Mouse (Mus musculus) stomach, embryonic 15.5 days (tissue): ENCODE data around the gene Prdm8. TPM values are rescaled to one million over a fixed set of nuclear protein-coding genes. Genes with fewer than 3 reads are reported as not detected.

ENCODE experiments used
- ATAC-seq: fragments of 200-750 bp; cut with Nextera tagmentation; 2 replicates; pipeline ENCODE4 v1.8.0; 2017; ENCODE audit warnings: low read depth, moderate number of reproducible peaks, moderate TSS enrichment; ENCODE audit not compliant: insufficient read depth, low FRiP score
- H3K27ac ChIP-seq: fragments of 300-500 bp; sonication (generic); 2 replicates; pipeline ENCODE4 v1.5.1; 2015; ENCODE audit warnings: mild to moderate bottlenecking, inconsistent platforms
- H3K27me3 ChIP-seq: fragments of 300-500 bp; sonication (generic); replicated peaks from 2 replicates; pipeline ENCODE4 v1.6.1; 2015; ENCODE audit warnings: inconsistent platforms
- H3K36me3 ChIP-seq: fragments of 300-500 bp; sonication (generic); 2 replicates; pipeline ENCODE4 v1.6.1; 2015; ENCODE audit warnings: inconsistent platforms
- H3K4me1 ChIP-seq: fragments of 300-500 bp; sonication (generic); 2 replicates; pipeline ENCODE4 v1.6.1; 2015; ENCODE audit warnings: inconsistent platforms
- H3K4me2 ChIP-seq: fragments of 300-500 bp; sonication (generic); 2 replicates; pipeline ENCODE4 v1.6.1; 2015; ENCODE audit warnings: mild to moderate bottlenecking, inconsistent platforms
- H3K4me3 ChIP-seq: fragments of 300-500 bp; sonication (generic); replicated peaks from 2 replicates; pipeline ENCODE4 v1.5.1; 2015; ENCODE audit warnings: inconsistent platforms
- H3K9ac ChIP-seq: fragments of 300-500 bp; sonication (generic); 2 replicates; pipeline ENCODE4 v1.6.1; 2015; ENCODE audit warnings: inconsistent platforms
- H3K9me3 ChIP-seq: fragments of 300-500 bp; sonication (generic); 2 replicates; pipeline ENCODE4 v1.6.1; 2016; ENCODE audit warnings: inconsistent platforms
- WGBS: fragments of 180-500 bp; shearing (Covaris S2); methylation state at CpG from one replicate; pipeline ENCODE4 v1.1.7; 2015; 5-methylcytosine and 5-hydroxymethylcytosine counted together
- polyA plus RNA-seq: library from polyadenylated mRNA; unstranded; fragments of >200 nt; fragmentation: Nextera tagmentation; extraction: Ambion mirVana; gene quantifications from 2 replicates; pipeline ENCODE4 v1.2.1, GENCODE M21; 2015

The Prdm8 gene
- polyA plus RNA-seq, result 0.10 TPM in 2 replicates

GRCm38 (mm10) chr5:98167180-98167824 lies at the start of gene Prdm8:
Gene Prdm8, plus strand, starts transcription at chr5:98167198.
- H3K36me3 ChIP-seq, result no peaks in the 10 kb centered on the region
- no peaks in the 10 kb centered on the region for H3K9me3 ChIP-seq
- H3K4me3 ChIP-seq, result peak within 1 kb of the TSS; percentile 43
- H3K4me1 ChIP-seq, result peaks cover 19% of the 10 kb centered on the region
- under 1% methylated on average over 49 of the region's 51 CpGs for WGBS
- H3K27ac ChIP-seq, result no peak within 1 kb of the TSS
- ATAC-seq, result peak; percentile 93
- H3K4me2 ChIP-seq, result peak within 1 kb of the TSS; percentile 77
- no peak within 1 kb of the TSS for H3K9ac ChIP-seq
- peaks cover 59% of the 10 kb centered on the region for H3K27me3 ChIP-seq

GRCm38 (mm10) chr5:98127074-98127473 lies 39.9 kb upstream of the Prdm8 start:
- 76% methylated on average over 3 of the region's 3 CpGs for WGBS
- Histone ChIP-seq H3K9me3 (no peaks in the 10 kb centered on the region), H3K4me3 (no peak overlapping the region), H3K9ac (no peak overlapping the region), H3K4me1 (no peaks in the 10 kb centered on the region), H3K27me3 (no peaks in the 10 kb centered on the region), H3K36me3 (no peaks in the 10 kb centered on the region), H3K4me2 (no peak overlapping the region), H3K27ac (no peak overlapping the region)
- ATAC-seq, result no peak

GRCm38 (mm10) chr5:98138545-98139296 lies 28.3 kb upstream of the Prdm8 start:
- Histone ChIP-seq H3K27ac (no peak overlapping the region), H3K4me2 (no peak overlapping the region), H3K36me3 (no peaks in the 10 kb centered on the region), H3K4me3 (no peak overlapping the region), H3K9me3 (no peaks in the 10 kb centered on the region), H3K27me3 (no peaks in the 10 kb centered on the region), H3K9ac (no peak overlapping the region), H3K4me1 (no peaks in the 10 kb centered on the region)
- ATAC-seq, result no peak
- WGBS, result 85% methylated on average over 14 of the region's 14 CpGs

- Histone ChIP-seq H3K27ac (no peak overlapping the region), H3K4me2 (no peak overlapping the region), H3K4me3 (no peak overlapping the region), H3K9me3 (no peaks in the 10 kb centered on the region), H3K36me3 (no peaks in the 10 kb centered on the region), H3K9ac (no peak overlapping the region), H3K27me3 (no peaks in the 10 kb centered on the region), H3K4me1 (no peaks in the 10 kb centered on the region)
- WGBS, result 76% methylated on average over 3 of the region's 3 CpGs
- ATAC-seq, result no peak
Measured at GRCm38 (mm10) chr5:98139297-98139660, 27.7 kb upstream of the Prdm8 start.

GRCm38 (mm10) chr5:98146895-98147294 lies 20.1 kb upstream of the Prdm8 start:
- WGBS, result 55% methylated on average over 3 of the region's 3 CpGs
- Histone ChIP-seq H3K4me2 (no peak overlapping the region), H3K27me3 (no peaks in the 10 kb centered on the region), H3K27ac (no peak overlapping the region), H3K4me3 (no peak overlapping the region), H3K36me3 (no peaks in the 10 kb centered on the region), H3K9ac (no peak overlapping the region), H3K9me3 (no peaks in the 10 kb centered on the region), H3K4me1 (no peaks in the 10 kb centered on the region)
- ATAC-seq, result no peak

- no peak overlapping the region for H3K4me3 ChIP-seq
- H3K36me3 ChIP-seq, result no peaks in the 10 kb centered on the region
- no peaks in the 10 kb centered on the region for H3K9me3 ChIP-seq
- peaks cover 47% of the 10 kb centered on the region for H3K27me3 ChIP-seq
- 13% methylated on average over 15 of the region's 15 CpGs for WGBS
- H3K4me1 ChIP-seq, result peaks cover 19% of the 10 kb centered on the region
- no peak overlapping the region for H3K9ac ChIP-seq
- no peak overlapping the region for H3K27ac ChIP-seq
- H3K4me2 ChIP-seq, result no peak overlapping the region
- ATAC-seq, result no peak
Measured at GRCm38 (mm10) chr5:98166116-98166515, 882 bp upstream of the Prdm8 start.

- peaks cover 72% of the 10 kb centered on the region for H3K27me3 ChIP-seq
- peaks cover 19% of the 10 kb centered on the region for H3K4me1 ChIP-seq
- WGBS, result under 1% methylated on average over 37 of the region's 37 CpGs
- H3K36me3 ChIP-seq, result no peaks in the 10 kb centered on the region
- no peak overlapping the region for H3K9ac ChIP-seq
- H3K27ac ChIP-seq, result no peak overlapping the region
- H3K4me3 ChIP-seq, result peak overlapping the region; percentile 43
- H3K9me3 ChIP-seq, result no peaks in the 10 kb centered on the region
- peak overlapping the region; percentile 77 for H3K4me2 ChIP-seq
- no peak for ATAC-seq
Measured at GRCm38 (mm10) chr5:98168356-98169285, 1.6 kb downstream of the Prdm8 start.

GRCm38 (mm10) chr5:98169376-98170351 lies 2.7 kb downstream of the Prdm8 start:
- H3K4me2 ChIP-seq, result peak overlapping the region; percentile 77; the same call in 1 of the 2 replicates
- peaks cover 19% of the 10 kb centered on the region for H3K4me1 ChIP-seq
- no peaks in the 10 kb centered on the region for H3K36me3 ChIP-seq
- H3K9ac ChIP-seq, result no peak overlapping the region
- peaks cover 73% of the 10 kb centered on the region for H3K27me3 ChIP-seq
- no peaks in the 10 kb centered on the region for H3K9me3 ChIP-seq
- ATAC-seq, result no peak
- no peak overlapping the region for H3K27ac ChIP-seq
- WGBS, result 5% methylated on average over 30 of the region's 30 CpGs
- no peak overlapping the region; the same call in 1 of the 2 replicates for H3K4me3 ChIP-seq

GRCm38 (mm10) chr5:98171651-98172230 lies 4.7 kb downstream of the Prdm8 start:
- Histone ChIP-seq H3K9ac (no peak overlapping the region), H3K4me2 (no peak overlapping the region), H3K36me3 (no peaks in the 10 kb centered on the region), H3K4me1 (peaks cover 19% of the 10 kb centered on the region), H3K27ac (no peak overlapping the region), H3K27me3 (peaks cover 69% of the 10 kb centered on the region), H3K9me3 (no peaks in the 10 kb centered on the region), H3K4me3 (no peak overlapping the region)
- ATAC-seq, result no peak
- 14% methylated on average over 9 of the region's 9 CpGs for WGBS

- peaks cover 12% of the 10 kb centered on the region for H3K4me1 ChIP-seq
- H3K27ac ChIP-seq, result no peak overlapping the region
- H3K9ac ChIP-seq, result no peak overlapping the region
- no peak overlapping the region for H3K4me3 ChIP-seq
- H3K4me2 ChIP-seq, result no peak overlapping the region
- H3K27me3 ChIP-seq, result peaks cover 67% of the 10 kb centered on the region
- 7% methylated on average over 15 of the region's 15 CpGs for WGBS
- H3K9me3 ChIP-seq, result no peaks in the 10 kb centered on the region
- no peak for ATAC-seq
- no peaks in the 10 kb centered on the region for H3K36me3 ChIP-seq
Measured at GRCm38 (mm10) chr5:98172502-98173181, 5.6 kb downstream of the Prdm8 start.
